In the genomic region with DNA sequence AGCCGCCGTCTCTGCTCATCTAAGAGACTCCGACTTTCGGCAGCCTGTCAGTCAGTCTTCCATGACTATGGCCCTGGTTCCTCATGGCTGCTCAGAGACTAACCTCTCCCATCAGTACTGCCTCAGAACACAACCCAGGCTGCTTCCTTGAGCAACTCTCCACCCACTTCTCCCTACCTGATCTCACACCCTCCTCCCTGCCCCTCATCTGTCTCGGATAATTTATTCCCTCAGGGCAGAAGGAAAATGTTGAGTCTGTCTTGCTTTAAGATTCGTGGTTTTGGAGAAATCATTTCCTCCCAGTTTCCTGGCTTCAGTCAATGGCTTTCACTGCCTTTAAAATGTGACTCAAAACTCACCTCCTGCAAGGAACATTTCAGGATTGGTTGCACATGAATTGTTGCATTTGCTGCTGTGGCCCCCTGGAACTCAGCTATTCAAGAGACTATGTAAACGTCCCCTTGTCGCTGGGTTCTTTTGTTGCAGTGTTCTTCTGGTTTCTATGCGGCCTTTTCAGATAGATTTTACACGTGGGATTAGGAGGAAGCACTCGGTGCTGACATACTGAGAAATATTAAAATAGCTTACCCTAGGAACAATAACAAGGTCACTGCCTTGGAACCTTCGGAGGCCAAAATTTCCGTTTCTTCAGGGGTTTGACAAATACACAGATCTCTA, we compare ENCODE assay signal across 11 mouse cellular contexts.
A peak's percentile ranks its signal among the peaks of the same experiment; 100 is the strongest.
DNase-seq lines count a peak whose midpoint lies in the region; ATAC-seq lines count a peak whose summit lies in the region.
"Had no signal": no experiment of that assay in that cellular context is flagged by ENCODE, and none has a peak within 500 bp of the region (broad histone marks: within the 10 kb centered on the region; RNA-seq: fewer than 3 reads in every experiment).

No protein-coding gene starts in this region.

- 31% methylated on average over 13 of the region's 13 CpGs for WGBS in kidney, embryonic 15.5 days
- WGBS in midbrain, embryonic 12.5 days: 18% methylated on average over 13 of the region's 13 CpGs

- peak overlapping the region; percentile 64 for H3K27ac ChIP-seq in kidney, embryonic 15.5 days
- H3K27ac ChIP-seq in midbrain, embryonic 12.5 days (replicated peaks): no peak overlapping the region

- peaks cover 29% of the 10 kb centered on the region for H3K4me1 ChIP-seq in kidney, embryonic 15.5 days
- peaks cover 16% of the 10 kb centered on the region for H3K4me1 ChIP-seq in midbrain, embryonic 12.5 days

- no peak overlapping the region for H3K4me2 ChIP-seq in kidney, embryonic 15.5 days
- no peak overlapping the region for H3K4me2 ChIP-seq in midbrain, embryonic 12.5 days (replicated peaks)

- peak; percentile 19 for DNase-seq in embryo, embryonic 10 days (ENCODE audit: low spot score)
- DNase-seq in embryo, embryonic 9.5 days (ENCODE audit: extremely low spot score): no peak
- DNase-seq in kidney, postnatal 10 days: no peak
- peak; percentile 31 for DNase-seq in embryo, embryonic 11 days
- DNase-seq in frontal cortex, postnatal 14 days (ENCODE audit: low spot score in 2 of 2): no peak
- DNase-seq in thymus, postnatal 25 days: no peak
- DNase-seq: cerebellum, postnatal 25 days; layer of hippocampus, adult 9-11 months; lung, postnatal 4 days had no signal

- H3K27me3 ChIP-seq in kidney, embryonic 15.5 days: peaks cover 8% of the 10 kb centered on the region; the same call in 1 of the 2 replicates
- H3K27me3 ChIP-seq in midbrain, embryonic 12.5 days: peaks cover 93% of the 10 kb centered on the region

- no peaks in the 10 kb centered on the region for H3K9me3 ChIP-seq in kidney, embryonic 15.5 days (replicated peaks)
- H3K9me3 ChIP-seq in midbrain, embryonic 12.5 days: no peaks in the 10 kb centered on the region

- H3K36me3 ChIP-seq in kidney, embryonic 15.5 days: no peaks in the 10 kb centered on the region
- H3K36me3 ChIP-seq in midbrain, embryonic 12.5 days: no peaks in the 10 kb centered on the region

- no peak overlapping the region for H3K4me3 ChIP-seq in kidney, embryonic 15.5 days (replicated peaks)
- H3K4me3 ChIP-seq in midbrain, embryonic 12.5 days: no peak overlapping the region

- ATAC-seq in kidney, embryonic 15.5 days (replicated peaks; ENCODE audit: low FRiP score): peak; percentile 81
- ATAC-seq in midbrain, embryonic 12.5 days (ENCODE audit: low FRiP score, low read depth): peak; percentile 38

- H3K9ac ChIP-seq in kidney, embryonic 15.5 days: no peak overlapping the region
- no peak overlapping the region for H3K9ac ChIP-seq in midbrain, embryonic 12.5 days (replicated peaks)

Comparison
In these comparisons a context has a peak if more than half of its experiments do, and no peak if none do; other contexts are left out.
1. DNase-seq: peak in embryo, embryonic 10 days (single experiment) and embryo, embryonic 11 days (single experiment); none in embryo, embryonic 9.5 days (single experiment), kidney, postnatal 10 days (single experiment), frontal cortex, postnatal 14 days (0 of 2) and thymus, postnatal 25 days (single experiment).